Mouse (Mus musculus) cortical plate, adult 2 months (tissue): Measurements from ENCODE around the gene Ddx41.

Experiments used
- CTCF ChIP-seq: fragments of 200-500 bp; IDR thresholded peaks from 2 replicates; pipeline ENCODE4 v1.5.1; 2011; ENCODE audit warnings: mild to moderate bottlenecking, control low read depth, low read length; ENCODE audit not compliant: insufficient read depth; ENCODE audit errors: extremely low read depth
- POLR2A ChIP-seq: fragments of 200-500 bp; IDR thresholded peaks from 2 replicates; pipeline ENCODE4 v1.6.1; 2011; ENCODE audit warnings: mild to moderate bottlenecking, low read length, control low read depth; ENCODE audit not compliant: insufficient read depth; ENCODE audit errors: extremely low read depth

DNA sequence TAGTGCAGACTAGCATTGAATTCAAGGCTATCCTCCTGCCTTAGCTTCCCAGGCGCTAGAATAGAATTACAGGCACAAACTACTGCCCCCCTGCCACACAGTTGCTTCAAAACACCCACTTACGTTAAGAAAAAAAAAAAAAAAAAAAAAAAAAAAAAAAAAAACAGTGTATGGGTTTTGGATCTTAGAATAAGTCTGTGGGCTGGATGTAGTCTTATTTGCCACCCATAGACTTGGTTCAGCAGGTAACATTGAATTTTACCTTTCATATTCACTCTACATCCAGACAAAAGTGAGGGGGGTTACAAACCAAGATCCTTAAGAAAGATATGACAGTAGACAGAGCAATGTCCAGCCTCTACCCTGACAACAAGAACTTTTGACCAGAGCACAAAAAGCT, 31.5 kb upstream of the Ddx41 start:
- TF ChIP-seq POLR2A (no peak), CTCF (no peak)
